In the genomic region with DNA sequence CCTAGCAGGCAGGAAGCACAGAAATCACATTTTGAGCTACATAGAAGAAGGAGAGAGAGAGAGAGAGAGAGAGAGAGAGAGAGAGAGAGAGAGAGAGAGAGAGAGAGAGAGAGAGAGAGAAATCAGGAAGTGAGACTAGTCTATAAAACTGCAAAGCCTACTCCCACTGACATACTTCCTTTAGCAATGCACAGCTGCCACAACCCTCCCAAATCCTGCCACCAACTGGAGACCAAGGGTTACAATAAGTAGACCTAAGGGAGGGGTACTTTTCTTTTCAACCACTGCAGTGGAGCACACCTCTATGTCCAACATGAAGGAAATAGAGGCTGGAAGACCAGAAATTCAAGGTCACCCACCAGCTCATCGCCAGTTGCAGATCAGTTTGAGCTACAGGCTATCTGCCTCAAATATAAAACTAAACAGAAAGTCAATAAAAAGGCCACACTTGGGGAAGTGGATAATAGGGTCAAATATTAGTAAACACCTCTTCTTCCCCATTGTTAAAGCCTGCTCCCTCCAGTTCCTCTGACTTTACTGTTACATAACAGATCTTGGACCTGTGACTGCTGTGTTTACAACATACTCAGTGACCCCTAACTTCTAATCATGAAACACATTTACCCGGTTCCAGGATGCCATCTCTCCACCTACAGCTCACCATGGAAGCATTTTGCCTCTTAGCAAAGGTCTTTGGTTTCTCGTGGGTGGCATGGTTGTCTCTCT, we compare ENCODE assay signal across 16 mouse cellular contexts. TPM values are rescaled to one million over a fixed set of nuclear protein-coding genes. Genes with fewer than 3 reads are reported as not detected.
DNase-seq lines count a peak whose midpoint lies in the region; TF ChIP-seq lines count a peak whose summit lies in the region.
"Had no signal": no experiment of that assay in that cellular context is flagged by ENCODE, and none has a peak within 500 bp of the region (broad histone marks: within the 10 kb centered on the region; RNA-seq: fewer than 3 reads in every experiment).

No protein-coding gene starts in this region.

- WGBS in large intestine, adult 2 months: 58% methylated on average over 3 of the region's 3 CpGs

- no peaks in the 10 kb centered on the region for H3K27me3 ChIP-seq in CH12.LX (replicated peaks)
- H3K27me3 ChIP-seq: forebrain, embryonic 13.5 days; heart, embryonic 13.5 days; hindbrain, embryonic 15.5 days; midbrain, embryonic 13.5 days had no signal

- H3K4me3 ChIP-seq in CH12.LX (replicated peaks in 1 of 3; ENCODE audit: low read depth in 2 of 3, low read length in 2 of 3, poor library complexity in 1 of 3): no peak overlapping the region
- H3K4me3 ChIP-seq: forebrain, embryonic 13.5 days; heart, embryonic 13.5 days; hindbrain, embryonic 15.5 days; midbrain, embryonic 13.5 days had no signal

- TF ChIP-seq RAD21 in CH12.LX (IDR thresholded peaks at IDR 0.05; ENCODE audit: low read depth, low read length): peak; percentile 16

- no peak overlapping the region for H3K4me2 ChIP-seq in CH12.LX (ENCODE audit: insufficient read depth, low read depth, poor library complexity, severe bottlenecking)
- H3K4me2 ChIP-seq: forebrain, embryonic 13.5 days; heart, embryonic 13.5 days; hindbrain, embryonic 15.5 days; lung, embryonic 14.5 days; midbrain, embryonic 13.5 days had no signal

- dilution Hi-C loops in CH12.LX (cut with MboI; ENCODE audit: extremely low pct_ligation_motif_present, extremely low pct_unique_long_range_greater_than_20kb, low sequenced_read_pairs): no loop called here

- no peak for TF ChIP-seq POLR2A in CH12.LX (IDR thresholded peaks at IDR 0.05; ENCODE audit: low read depth, low read length)

- H3K36me3 ChIP-seq in CH12.LX (replicated peaks in 1 of 2; ENCODE audit: control insufficient read depth in 1 of 2, insufficient read depth in 1 of 2, low read length in 1 of 2): no peaks in the 10 kb centered on the region
- H3K36me3 ChIP-seq: heart, embryonic 13.5 days; hindbrain, embryonic 15.5 days; midbrain, embryonic 13.5 days had no signal

- peaks cover 2 to 24% of the 10 kb centered on the region in 2 experiments; a peak in 3 of 4 replicates for H3K4me1 ChIP-seq in CH12.LX (ENCODE audit: control insufficient read depth in 1 of 2, insufficient read depth in 2 of 2)
- H3K4me1 ChIP-seq: forebrain, embryonic 13.5 days; heart, embryonic 13.5 days; hindbrain, embryonic 15.5 days; midbrain, embryonic 13.5 days had no signal

- no peaks in the 10 kb centered on the region for H3K79me2 ChIP-seq in CH12.LX (replicated peaks; ENCODE audit: control insufficient read depth, extremely low read depth, insufficient read depth, poor library complexity, severe bottlenecking)

- TF ChIP-seq CTCF in CH12.LX (conservative IDR thresholded peaks at IDR 0.05 in 1 of 2, IDR thresholded peaks at IDR 0.05 in 1 of 2; ENCODE audit: low read depth in 2 of 2, low read length in 2 of 2): peak in 1 of 2 experiments; percentile 48; a peak in 2 of 4 replicates

- no peaks in the 10 kb centered on the region for H3K9me3 ChIP-seq in CH12.LX (replicated peaks; ENCODE audit: low read length)
- H3K9me3 ChIP-seq: forebrain, embryonic 13.5 days; heart, embryonic 13.5 days; hindbrain, embryonic 15.5 days; midbrain, embryonic 13.5 days had no signal

- DNase-seq in kidney, adult 9 months: peak; percentile 31
- no peak for DNase-seq in kidney, adult 18-20 months
- peak; percentile 61 for DNase-seq in CH12.LX (ENCODE audit: extremely low read depth)
- peak; percentile 25 for DNase-seq in large intestine, adult 2 months (ENCODE audit: low read depth, low spot score)
- peak; percentile 61 to 64 for DNase-seq in spleen, postnatal 36 days (ENCODE audit: low spot score in 2 of 2)
- DNase-seq in embryo, embryonic 9.5 days (ENCODE audit: extremely low spot score): no peak
- DNase-seq in right cerebral cortex, postnatal 36 days (ENCODE audit: low spot score in 2 of 2): no peak
- no peak for DNase-seq in yolk sac, embryonic 10.5 days (ENCODE audit: low spot score)
- DNase-seq: cerebellum, postnatal 36 days; gastrocnemius, postnatal 10 days; lung, embryonic 14.5 days; right cerebral cortex, adult 18-20 months had no signal

- in situ Hi-C loops in CH12.LX (cut with MboI; ENCODE audit: low pct_ligation_motif_present, low pct_unique_long_range_greater_than_20kb, low sequenced_read_pairs): no loop called here

- no peak overlapping the region for H3K9ac ChIP-seq in CH12.LX (ENCODE audit: insufficient read depth, low read depth)
- H3K9ac ChIP-seq: forebrain, embryonic 13.5 days; heart, embryonic 13.5 days; hindbrain, embryonic 15.5 days; lung, embryonic 14.5 days; midbrain, embryonic 13.5 days had no signal

- no peak overlapping the region for H3K27ac ChIP-seq in CH12.LX (ENCODE audit: insufficient read depth, low read depth)
- H3K27ac ChIP-seq: forebrain, embryonic 13.5 days; heart, embryonic 13.5 days; hindbrain, embryonic 15.5 days; midbrain, embryonic 13.5 days had no signal

- TF ChIP-seq EP300 in CH12.LX (IDR thresholded peaks at IDR 0.05; ENCODE audit: low read length): peak; percentile 66

TF ChIP-seq in CH12.LX, 34 proteins besides CTCF, POLR2A, EP300 and RAD21:
- TF ChIP-seq JUND (conservative IDR thresholded peaks at IDR 0.05; ENCODE audit: low read depth, low read length): 0 out of 2 replicates have a peak, but pooled peaks have one; percentile 49
- no peak for TF ChIP-seq TBP (conservative IDR thresholded peaks at IDR 0.05; ENCODE audit: low read depth, low read length)
- no peak for TF ChIP-seq NELFE (IDR thresholded peaks at IDR 0.05; ENCODE audit: low read depth, low read length)
- TF ChIP-seq UBTF (IDR thresholded peaks at IDR 0.05; ENCODE audit: low read depth, low read length): no peak
- TF ChIP-seq SMC3 (IDR thresholded peaks at IDR 0.05; ENCODE audit: low read depth, low read length): peak; percentile 27; the same call in 1 of the 2 replicates
- TF ChIP-seq IRF4 (IDR thresholded peaks at IDR 0.05; ENCODE audit: low read depth, low read length): peak; percentile 49; the same call in 1 of the 2 replicates
- TF ChIP-seq E2F4 (IDR thresholded peaks at IDR 0.05; ENCODE audit: insufficient replicate concordance, low read depth, low read length): no peak
- no peak for TF ChIP-seq NRF1 (IDR thresholded peaks at IDR 0.05; ENCODE audit: low read depth, low read length)
- no peak for TF ChIP-seq USF2 (conservative IDR thresholded peaks at IDR 0.05; ENCODE audit: low read depth, low read length)
- TF ChIP-seq ELF1 (IDR thresholded peaks at IDR 0.05; ENCODE audit: low read depth, low read length): 0 out of 2 replicates have a peak, but pooled peaks have one; percentile 34
- no peak for TF ChIP-seq RCOR1 (conservative IDR thresholded peaks at IDR 0.05; ENCODE audit: low read depth, low read length)
- no peak for TF ChIP-seq CHD2 (IDR thresholded peaks at IDR 0.05; ENCODE audit: low read length)
- TF ChIP-seq ZC3H11A (IDR thresholded peaks at IDR 0.05; ENCODE audit: low read depth, low read length): no peak
- TF ChIP-seq JUN (IDR thresholded peaks at IDR 0.05; ENCODE audit: insufficient read depth, low read depth, low read length): no peak
- no peak for TF ChIP-seq BHLHE40 (IDR thresholded peaks at IDR 0.05; ENCODE audit: low read depth, low read length)
- no peak for TF ChIP-seq MAX (IDR thresholded peaks at IDR 0.05; ENCODE audit: low read length)
- no peak for TF ChIP-seq MEF2A (IDR thresholded peaks at IDR 0.05; ENCODE audit: borderline replicate concordance, low read depth, low read length)
- no peak for TF ChIP-seq KAT2A (IDR thresholded peaks at IDR 0.05; ENCODE audit: insufficient replicate concordance, low read length)

RNA-seq across cellular contexts. Expression of a gene that starts 20.8 kb away (rescaled TPM):
- total RNA-seq in CH12.LX (2012; rRNA removed): 0.13 and 0.17 TPM in 2 replicates
- 0.66 and 0.89 TPM in 2 replicates for total RNA-seq in CH12.LX (2014; rRNA removed)
- polyA plus RNA-seq in CH12.LX (2012; ENCODE audit: insufficient read length, low read depth): 0.73 and 0.89 TPM in 2 replicates
- polyA plus RNA-seq in large intestine, adult 2 months (2012; rRNA removed): 1.5 and 2.1 TPM in 2 replicates

Comparison
In these comparisons a context has a peak if more than half of its experiments do, and no peak if none do; other contexts are left out.
1. DNase-seq: peak in kidney, adult 9 months (single experiment), CH12.LX (single experiment), large intestine, adult 2 months (single experiment) and spleen, postnatal 36 days (2 of 2); none in kidney, adult 18-20 months (single experiment), embryo, embryonic 9.5 days (single experiment), right cerebral cortex, postnatal 36 days (0 of 2) and yolk sac, embryonic 10.5 days (single experiment).